Mouse (Mus musculus) embryonic facial prominence, embryonic 12.5 days (tissue): ENCODE measurements around the gene Ano4. TPM values are rescaled to one million over a fixed set of nuclear protein-coding genes. Genes with fewer than 3 reads are reported as not detected.

Experiments used
- ATAC-seq: fragments of 200-750 bp; cut with Nextera tagmentation; 2 replicates; pipeline ENCODE4 v1.8.0; 2017; ENCODE audit not compliant: insufficient number of reproducible peaks, insufficient read depth, low FRiP score, low TSS enrichment
- H3K27ac ChIP-seq: fragments of 300-500 bp; sonication (generic); 2 replicates; pipeline ENCODE4 v1.5.1; 2016; ENCODE audit warnings: mild to moderate bottlenecking
- H3K27me3 ChIP-seq: fragments of 300-500 bp; sonication (generic); 2 replicates; pipeline ENCODE4 v1.6.1; 2016; ENCODE audit warnings: mild to moderate bottlenecking, moderate library complexity
- H3K36me3 ChIP-seq: fragments of 300-500 bp; sonication (generic); 2 replicates; pipeline ENCODE4 v1.6.1; 2016; ENCODE audit warnings: mild to moderate bottlenecking
- H3K4me1 ChIP-seq: fragments of 300-500 bp; sonication (generic); 2 replicates; pipeline ENCODE4 v1.6.1; 2016
- H3K4me2 ChIP-seq: fragments of 300-500 bp; sonication (generic); replicated peaks from 2 replicates; pipeline ENCODE4 v1.6.1; 2016; ENCODE audit warnings: mild to moderate bottlenecking, moderate library complexity
- H3K4me3 ChIP-seq: fragments of 300-500 bp; sonication (generic); 2 replicates; pipeline ENCODE4 v1.5.1; 2016; ENCODE audit warnings: mild to moderate bottlenecking
- H3K9ac ChIP-seq: fragments of 300-500 bp; sonication (generic); 2 replicates; pipeline ENCODE4 v1.6.1; 2016; ENCODE audit warnings: mild to moderate bottlenecking, moderate library complexity
- H3K9me3 ChIP-seq: fragments of 300-500 bp; sonication (generic); 2 replicates; pipeline ENCODE4 v1.6.1; 2016; ENCODE audit warnings: mild to moderate bottlenecking, moderate library complexity
- WGBS: fragments of 180-500 bp; shearing (Covaris S2); methylation state at CpG from one replicate; pipeline ENCODE4 v1.1.7; 2016; 5-methylcytosine and 5-hydroxymethylcytosine counted together
- polyA plus RNA-seq: library from polyadenylated mRNA; unstranded; fragments of >200 nt; fragmentation: Nextera tagmentation; extraction: Ambion mirVana; gene quantifications from 2 replicates; pipeline ENCODE4 v1.2.1, GENCODE M21; 2016

Ano4 gene
- polyA plus RNA-seq, 1 experiment from 2014 or later: 1.5 TPM

DNA sequence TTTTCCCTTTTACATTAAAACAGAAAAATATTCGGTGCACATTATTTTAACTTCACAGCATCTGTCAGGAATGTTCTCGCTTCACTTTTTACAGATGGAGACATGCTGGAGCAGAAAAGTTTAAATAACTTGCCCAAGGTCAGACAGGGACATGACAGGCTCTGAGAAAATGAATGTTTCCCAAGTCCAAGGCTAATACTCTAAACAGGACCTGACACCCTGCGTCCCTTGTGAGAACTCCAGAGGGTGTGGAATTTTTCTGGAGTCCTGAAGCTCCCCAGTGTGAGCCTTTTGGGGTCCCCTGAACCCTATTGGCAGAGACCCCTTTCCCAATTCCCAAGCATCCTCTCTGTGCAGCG, 451 bp downstream of the Ano4 start:
- Histone ChIP-seq H3K4me3 (peak overlapping the region; percentile 43), H3K9ac (peak overlapping the region; percentile 41; the same call in 1 of the 2 replicates), H3K27ac (no peak overlapping the region), H3K4me2 (peak overlapping the region; percentile 83), H3K9me3 (no peaks in the 10 kb centered on the region), H3K27me3 (peaks cover 36% of the 10 kb centered on the region), H3K36me3 (no peaks in the 10 kb centered on the region), H3K4me1 (no peaks in the 10 kb centered on the region)
- WGBS: 15% methylated on average over 4 of the region's 4 CpGs
- ATAC-seq: no peak

DNA sequence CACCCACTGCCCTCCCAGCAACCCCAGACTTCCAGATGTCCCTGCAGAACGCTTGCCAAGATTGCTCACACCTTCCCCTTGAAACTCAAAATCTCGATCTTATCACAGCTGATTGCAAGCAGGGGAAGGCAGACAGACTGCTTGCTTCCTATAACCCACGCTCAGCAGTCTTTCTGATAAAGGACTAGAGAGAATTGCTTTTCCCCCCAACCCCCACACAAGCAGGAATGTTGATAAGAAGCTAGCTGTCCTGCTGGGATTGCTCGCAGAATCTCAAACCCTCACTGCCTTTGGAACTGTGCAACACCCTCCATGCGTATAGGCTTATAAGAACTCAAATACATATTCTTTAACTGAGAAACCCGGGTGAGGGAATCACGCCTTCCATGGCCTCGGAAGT, 846 bp downstream of the Ano4 start:
- Histone ChIP-seq H3K4me1 (no peaks in the 10 kb centered on the region), H3K4me3 (no peak overlapping the region), H3K9me3 (no peaks in the 10 kb centered on the region), H3K27me3 (peaks cover 36% of the 10 kb centered on the region), H3K36me3 (no peaks in the 10 kb centered on the region), H3K27ac (no peak overlapping the region), H3K9ac (no peak overlapping the region), H3K4me2 (no peak overlapping the region)
- no peak for ATAC-seq
- WGBS: 20% methylated on average over 8 of the region's 8 CpGs

DNA sequence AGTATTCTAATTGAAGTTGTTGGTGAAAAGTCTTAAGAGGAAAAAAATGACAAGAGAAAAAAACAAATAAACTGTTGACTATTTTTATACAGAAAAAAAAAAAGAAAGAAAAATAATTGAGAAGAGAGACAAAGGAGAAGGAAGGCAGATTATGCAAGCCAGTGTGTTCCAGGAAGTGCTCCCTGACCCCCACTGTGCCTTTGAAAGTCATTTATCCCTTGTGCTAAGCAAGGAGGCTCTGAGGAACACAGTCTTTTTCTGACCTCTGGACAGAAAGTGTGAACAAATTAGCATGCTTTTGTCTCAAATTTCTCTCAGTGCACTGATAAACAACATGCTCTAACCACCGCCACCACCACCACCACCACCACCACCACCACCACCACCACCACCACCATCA, 14.3 kb downstream of the Ano4 start:
- Histone ChIP-seq H3K9ac (no peak overlapping the region), H3K4me2 (no peak overlapping the region), H3K27ac (no peak overlapping the region), H3K27me3 (0 out of 2 replicates have a peak, but pooled peaks cover 3% of the 10 kb centered on the region), H3K4me1 (no peaks in the 10 kb centered on the region), H3K9me3 (no peaks in the 10 kb centered on the region), H3K4me3 (no peak overlapping the region), H3K36me3 (no peaks in the 10 kb centered on the region)
- no CpG with 5 or more reads among the region's 1 CpGs for WGBS
- ATAC-seq: no peak

DNA sequence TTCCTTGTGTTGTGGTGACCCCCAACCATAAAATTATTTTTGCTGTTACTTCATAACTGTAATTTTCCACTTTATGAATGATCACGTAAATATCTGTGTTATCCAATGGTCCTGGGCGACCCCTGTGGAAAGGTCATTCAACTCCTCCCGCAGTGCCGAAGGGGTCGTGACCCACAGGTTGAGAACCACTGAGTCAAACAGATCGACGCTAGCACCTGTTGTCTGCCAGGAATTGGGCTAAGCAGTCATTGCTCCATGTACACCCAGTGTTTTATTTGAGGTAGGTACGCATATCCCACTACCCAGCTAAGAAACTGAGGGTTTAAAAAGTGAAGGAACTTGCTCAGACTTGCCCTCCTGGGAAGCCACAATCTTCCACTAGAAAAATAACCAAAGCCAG, 14.8 kb downstream of the Ano4 start:
- Histone ChIP-seq H3K9ac (no peak overlapping the region), H3K4me1 (no peaks in the 10 kb centered on the region), H3K4me2 (no peak overlapping the region), H3K4me3 (no peak overlapping the region), H3K36me3 (no peaks in the 10 kb centered on the region), H3K27ac (no peak overlapping the region), H3K9me3 (no peaks in the 10 kb centered on the region), H3K27me3 (0 out of 2 replicates have a peak, but pooled peaks cover 3% of the 10 kb centered on the region)
- WGBS: 74% methylated on average over 8 of the region's 8 CpGs
- no peak for ATAC-seq

DNA sequence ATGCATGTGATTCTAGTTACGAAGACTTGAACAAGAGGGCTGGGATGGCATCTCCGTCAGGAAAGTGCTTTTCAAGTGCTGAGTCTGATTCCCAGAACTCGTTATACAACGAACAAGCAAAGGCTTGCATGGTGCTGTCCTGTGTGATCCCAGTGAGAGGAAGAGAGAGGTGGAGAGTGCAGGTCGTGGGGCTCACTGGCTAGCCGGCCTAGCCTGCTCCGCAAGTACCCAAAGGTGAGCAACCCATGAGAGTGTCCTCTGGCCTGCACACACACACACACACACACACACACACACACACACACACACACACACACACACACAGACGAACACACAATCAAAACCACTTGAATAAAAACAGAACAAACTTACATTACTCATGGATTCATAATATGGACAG, 15.7 kb downstream of the Ano4 start:
- Histone ChIP-seq H3K9me3 (no peaks in the 10 kb centered on the region), H3K4me2 (no peak overlapping the region), H3K27ac (no peak overlapping the region), H3K27me3 (0 out of 2 replicates have a peak, but pooled peaks cover 3% of the 10 kb centered on the region), H3K4me3 (no peak overlapping the region), H3K36me3 (no peaks in the 10 kb centered on the region), H3K4me1 (no peaks in the 10 kb centered on the region), H3K9ac (no peak overlapping the region)
- 58% methylated on average over 8 of the region's 8 CpGs for WGBS
- no peak for ATAC-seq

DNA sequence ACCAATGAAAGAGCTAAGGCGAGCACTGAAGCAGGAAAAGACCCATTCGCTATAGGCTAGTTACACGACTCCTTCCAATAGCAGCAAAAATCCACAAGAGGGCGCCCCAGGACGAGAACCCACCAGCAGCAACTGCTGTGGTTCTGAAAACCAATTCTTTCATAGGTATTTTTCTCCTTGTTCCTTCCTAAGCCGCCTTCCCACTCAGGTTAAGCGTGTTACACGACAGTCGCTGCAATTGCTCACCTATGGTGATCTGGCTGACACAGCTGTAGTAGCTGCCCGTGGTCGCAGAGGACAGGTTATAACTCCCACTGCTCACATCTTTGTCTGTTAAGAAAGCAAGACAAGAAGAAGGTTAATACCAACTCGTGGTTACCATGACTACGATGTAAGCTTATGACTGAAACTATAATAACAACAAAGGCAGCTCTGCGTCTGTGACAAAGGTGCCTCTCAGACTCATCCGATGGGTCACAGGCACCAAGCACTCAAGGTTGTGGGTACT, 17.5 kb downstream of the Ano4 start:
- Histone ChIP-seq H3K4me3 (no peak overlapping the region), H3K9ac (no peak overlapping the region), H3K27me3 (0 out of 2 replicates have a peak, but pooled peaks cover 3% of the 10 kb centered on the region), H3K27ac (no peak overlapping the region), H3K4me2 (no peak overlapping the region; the same call in 1 of the 2 replicates), H3K36me3 (no peaks in the 10 kb centered on the region), H3K4me1 (no peaks in the 10 kb centered on the region), H3K9me3 (no peaks in the 10 kb centered on the region)
- WGBS: 28% methylated on average over 15 of the region's 15 CpGs
- 0 out of 2 replicates have a peak, but pooled peaks have one; percentile 47 for ATAC-seq

DNA sequence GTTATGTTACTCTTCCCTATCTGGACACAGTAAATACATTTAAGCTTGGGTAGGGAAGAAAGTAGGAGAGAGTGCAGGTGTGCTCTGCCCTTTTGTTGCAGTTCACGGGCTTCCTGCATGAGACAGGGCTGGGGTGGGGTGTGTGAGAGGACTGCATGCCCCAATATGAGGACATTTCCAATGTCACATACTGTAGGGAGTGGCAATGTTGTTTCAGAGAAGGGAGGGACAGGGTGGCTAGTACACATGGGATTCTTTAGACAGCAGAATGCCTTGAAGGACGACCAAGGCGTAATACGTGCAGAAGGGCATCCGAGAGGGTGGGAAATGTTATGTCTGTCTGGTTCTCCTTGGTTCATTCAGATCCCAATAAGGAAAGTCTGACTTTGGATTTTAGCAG, 18.2 kb downstream of the Ano4 start:
- H3K4me2 ChIP-seq: no peak overlapping the region
- H3K9ac ChIP-seq: no peak overlapping the region
- no peak overlapping the region for H3K27ac ChIP-seq
- H3K27me3 ChIP-seq: 0 out of 2 replicates have a peak, but pooled peaks cover 3% of the 10 kb centered on the region
- H3K4me1 ChIP-seq: no peaks in the 10 kb centered on the region
- no peaks in the 10 kb centered on the region for H3K9me3 ChIP-seq
- H3K4me3 ChIP-seq: no peak overlapping the region
- no peak for ATAC-seq
- 84% methylated on average over 5 of the region's 5 CpGs for WGBS
- no peaks in the 10 kb centered on the region for H3K36me3 ChIP-seq

DNA sequence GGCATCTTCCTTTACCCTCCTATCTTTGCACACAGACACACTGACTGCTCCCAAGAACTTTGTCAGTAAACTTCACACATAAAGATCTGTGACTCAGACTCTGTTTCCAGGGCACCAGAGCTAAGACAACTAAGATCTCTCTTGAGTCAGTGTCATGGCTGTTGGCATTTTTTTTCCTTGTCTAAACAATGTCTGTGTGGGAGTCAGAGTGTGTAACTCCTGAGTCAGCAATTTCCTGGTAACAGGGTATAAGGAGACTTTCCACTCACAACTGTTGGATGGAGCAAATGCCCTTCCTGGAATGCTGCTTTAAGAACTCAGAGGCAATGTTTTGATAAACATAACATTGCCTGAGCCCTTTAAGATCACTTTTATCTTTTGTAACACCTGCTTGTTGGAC, 37.0 kb downstream of the Ano4 start:
- Histone ChIP-seq H3K36me3 (no peaks in the 10 kb centered on the region), H3K9ac (no peak overlapping the region), H3K27ac (no peak overlapping the region), H3K4me1 (no peaks in the 10 kb centered on the region), H3K9me3 (0 out of 2 replicates have a peak, but pooled peaks cover 3% of the 10 kb centered on the region), H3K4me2 (no peak overlapping the region), H3K4me3 (no peak overlapping the region), H3K27me3 (no peaks in the 10 kb centered on the region)
- ATAC-seq: no peak

DNA sequence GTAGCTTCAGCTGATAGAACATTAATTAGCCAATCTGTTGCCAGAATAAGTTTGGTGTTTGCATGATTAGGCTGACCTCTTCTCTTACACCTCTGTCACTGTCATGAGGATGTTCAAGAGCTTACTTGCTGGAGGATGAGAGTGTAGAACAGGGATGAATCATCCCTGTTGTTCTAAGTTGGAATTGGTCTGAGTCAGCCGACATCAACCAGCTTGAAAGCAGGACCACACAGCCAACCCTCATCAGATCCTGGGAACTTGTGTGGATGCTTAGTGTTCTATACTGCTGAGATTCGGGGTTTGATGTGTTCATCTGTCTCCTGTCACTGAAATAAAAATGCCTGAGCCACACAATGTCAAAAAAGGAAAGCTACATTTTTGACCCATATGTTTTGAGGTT, 44.2 kb downstream of the Ano4 start:
- no peak overlapping the region for H3K27ac ChIP-seq
- no peak overlapping the region for H3K9ac ChIP-seq
- H3K4me2 ChIP-seq: no peak overlapping the region
- H3K9me3 ChIP-seq: no peaks in the 10 kb centered on the region
- 76% methylated on average over 2 of the region's 2 CpGs for WGBS
- ATAC-seq: no peak
- no peaks in the 10 kb centered on the region for H3K27me3 ChIP-seq
- H3K4me1 ChIP-seq: no peaks in the 10 kb centered on the region
- no peaks in the 10 kb centered on the region for H3K36me3 ChIP-seq
- no peak overlapping the region for H3K4me3 ChIP-seq

DNA sequence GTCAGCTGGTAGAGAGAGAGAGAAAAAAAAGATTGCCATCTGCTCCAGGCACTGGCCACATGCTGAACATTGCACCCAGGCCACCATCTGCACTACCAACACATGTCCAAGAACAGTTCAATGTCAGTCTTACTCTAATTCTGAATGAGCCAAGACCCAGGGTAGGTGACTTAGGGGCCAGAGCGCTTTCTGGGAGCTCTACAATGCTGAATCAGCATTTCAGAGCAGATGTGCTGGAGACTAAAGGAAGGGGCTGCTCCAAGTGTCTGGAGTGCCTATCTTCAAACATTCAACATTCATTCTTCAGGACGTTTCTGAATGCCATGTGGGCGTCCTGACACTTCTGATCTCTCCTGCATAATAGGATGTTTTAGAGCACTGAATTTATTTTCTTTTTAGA, 51.8 kb downstream of the Ano4 start:
- Histone ChIP-seq H3K9ac (no peak overlapping the region), H3K4me3 (no peak overlapping the region), H3K27ac (no peak overlapping the region), H3K27me3 (no peaks in the 10 kb centered on the region), H3K9me3 (no peaks in the 10 kb centered on the region), H3K4me2 (no peak overlapping the region), H3K36me3 (no peaks in the 10 kb centered on the region), H3K4me1 (no peaks in the 10 kb centered on the region)
- no peak for ATAC-seq
- whole genome bisulfite sequencing: 71% methylated on average over 3 of the region's 3 CpGs

DNA sequence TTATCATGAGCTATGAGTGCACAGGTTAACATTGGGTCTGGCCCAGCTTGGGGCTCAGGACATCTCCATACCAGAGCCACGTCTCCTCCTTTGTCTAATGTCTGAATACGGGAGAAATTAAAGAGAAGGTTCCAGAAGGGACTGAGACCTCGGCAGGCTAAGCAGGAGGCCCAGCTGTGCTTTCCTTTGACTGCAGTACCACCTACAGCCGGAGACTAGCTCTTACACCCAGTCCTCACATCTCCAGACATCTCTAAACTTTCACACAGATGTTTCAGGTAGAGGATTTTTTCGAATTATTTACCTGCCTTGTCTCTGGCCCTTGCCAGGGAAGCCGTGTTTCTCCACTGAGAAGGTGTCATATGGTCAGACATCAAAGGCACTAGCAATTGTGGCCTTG, 53.9 kb downstream of the Ano4 start:
- ATAC-seq: no peak
- H3K9ac ChIP-seq: no peak overlapping the region
- WGBS: 67% methylated on average over 6 of the region's 6 CpGs
- H3K9me3 ChIP-seq: no peaks in the 10 kb centered on the region
- H3K27me3 ChIP-seq: no peaks in the 10 kb centered on the region
- no peak overlapping the region for H3K27ac ChIP-seq
- H3K4me2 ChIP-seq: no peak overlapping the region
- H3K4me1 ChIP-seq: no peaks in the 10 kb centered on the region
- H3K4me3 ChIP-seq: no peak overlapping the region
- H3K36me3 ChIP-seq: no peaks in the 10 kb centered on the region

DNA sequence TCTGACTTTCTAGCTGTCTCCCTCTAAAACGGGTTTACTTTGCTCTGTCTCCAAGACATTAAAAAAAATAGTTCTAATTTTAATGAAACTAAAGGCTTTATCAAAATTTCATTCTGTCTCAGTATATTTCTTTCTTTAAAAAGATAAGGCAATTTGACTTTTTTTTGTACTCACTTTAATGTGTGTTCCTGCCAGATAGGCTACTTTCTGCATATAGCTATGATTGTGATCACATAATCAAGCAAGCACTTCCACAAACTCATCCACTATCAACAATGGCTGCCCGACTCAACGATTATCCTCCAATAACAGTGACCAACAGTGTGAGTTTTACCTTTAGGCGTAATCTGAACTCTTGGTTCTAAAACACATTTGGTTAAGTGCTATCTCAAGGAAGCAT, 55.3 kb downstream of the Ano4 start:
- H3K27ac ChIP-seq: no peak overlapping the region
- no peaks in the 10 kb centered on the region for H3K4me1 ChIP-seq
- H3K9ac ChIP-seq: no peak overlapping the region
- 85% methylated on average over 4 of the region's 4 CpGs for WGBS
- H3K4me3 ChIP-seq: no peak overlapping the region
- ATAC-seq: no peak
- no peaks in the 10 kb centered on the region for H3K27me3 ChIP-seq
- no peaks in the 10 kb centered on the region for H3K9me3 ChIP-seq
- H3K4me2 ChIP-seq: no peak overlapping the region
- no peaks in the 10 kb centered on the region for H3K36me3 ChIP-seq

DNA sequence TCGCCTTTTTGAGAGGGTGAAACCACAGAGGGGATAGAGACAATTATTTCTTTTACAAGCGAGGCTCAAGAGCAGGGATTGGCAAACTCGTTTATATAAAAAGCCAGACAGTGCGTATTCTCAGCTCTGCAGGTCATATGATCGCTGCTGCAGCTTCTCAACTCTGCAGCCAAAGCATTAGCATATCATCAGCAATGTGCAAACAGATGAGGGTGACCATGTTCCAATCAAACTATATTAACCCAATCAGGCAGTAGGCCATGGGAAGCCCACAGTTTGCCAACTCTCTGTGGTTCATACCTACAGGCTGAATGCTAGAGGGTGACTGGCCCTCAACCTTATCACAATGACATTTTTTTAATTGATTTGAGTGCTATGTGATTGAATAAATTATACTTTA, 64.2 kb downstream of the Ano4 start:
- no peak for ATAC-seq
- H3K27ac ChIP-seq: no peak overlapping the region
- H3K36me3 ChIP-seq: no peaks in the 10 kb centered on the region
- no peak overlapping the region for H3K9ac ChIP-seq
- no peak overlapping the region for H3K4me3 ChIP-seq
- 87% methylated on average over 5 of the region's 5 CpGs for WGBS
- H3K4me2 ChIP-seq: no peak overlapping the region
- no peaks in the 10 kb centered on the region for H3K4me1 ChIP-seq
- no peaks in the 10 kb centered on the region for H3K27me3 ChIP-seq
- no peaks in the 10 kb centered on the region for H3K9me3 ChIP-seq
